Mouse (Mus musculus) liver, embryonic 11.5 days (tissue): ENCODE results near the gene Nab1. TPM values are rescaled to one million over a fixed set of nuclear protein-coding genes. Genes with fewer than 3 reads are reported as not detected.

Source experiments
- polyA plus RNA-seq: library from polyadenylated mRNA; unstranded; fragments of >200 nt; fragmentation: Nextera tagmentation; extraction: Ambion mirVana; gene quantifications from 2 replicates; pipeline ENCODE4 v1.2.1, GENCODE M21; 2014

Nab1 gene
- polyA plus RNA-seq, 1 experiment from 2014 or later: 20.5 TPM

Other genes with a start within 250 kb of the Nab1 start
- gene Nemp2, start 130.0 kb upstream of the Nab1 start, polyA plus RNA-seq: 5.2 and 5.8 TPM in 2 replicates
- gene Mfsd6, start 226.8 kb upstream of the Nab1 start, polyA plus RNA-seq: 0.73 and 0.84 TPM in 2 replicates